Mouse (Mus musculus) thymus, adult 2 months (tissue): ENCODE measurements around the gene Pi4ka. TPM values are rescaled to one million over a fixed set of nuclear protein-coding genes. Genes with fewer than 3 reads are reported as not detected.
A peak's percentile ranks its signal among the peaks of the same experiment; 100 is the strongest.

Experiments used
- DNase-seq: peaks from one replicate; pipeline ENCODE4 v3.0.0; 2021
- H3K27ac ChIP-seq: fragments of 200-500 bp; 2 replicates; pipeline ENCODE4 v1.5.1; 2012; ENCODE audit warnings: low read length, control low read depth; ENCODE audit not compliant: control insufficient read depth, insufficient read depth
- H3K27me3 ChIP-seq: fragments of 200-500 bp; 2 replicates; pipeline ENCODE4 v1.6.1; 2012; ENCODE audit warnings: mild to moderate bottlenecking, low read length, moderate library complexity, mixed read lengths; ENCODE audit not compliant: control insufficient read depth, insufficient read depth
- H3K36me3 ChIP-seq: fragments of 200-500 bp; 2 replicates; pipeline ENCODE4 v1.6.1; 2012; ENCODE audit warnings: mild to moderate bottlenecking, low read length, moderate library complexity; ENCODE audit not compliant: control insufficient read depth, insufficient read depth
- H3K4me1 ChIP-seq: fragments of 200-500 bp; replicated peaks from 2 replicates; pipeline ENCODE4 v1.6.1; 2012; ENCODE audit warnings: low read length; ENCODE audit not compliant: control insufficient read depth, insufficient read depth
- H3K4me3 ChIP-seq: fragments of 200-500 bp; 2 replicates; pipeline ENCODE4 v1.5.1; 2012; ENCODE audit warnings: mild to moderate bottlenecking, low read length, control low read depth, moderate library complexity; ENCODE audit not compliant: control insufficient read depth, insufficient read depth
- CTCF ChIP-seq: fragments of 200-500 bp; IDR thresholded peaks from 2 replicates; pipeline ENCODE4 v1.5.1; 2012; ENCODE audit warnings: mild to moderate bottlenecking, control low read depth, low read length, moderate library complexity, borderline replicate concordance; ENCODE audit not compliant: control insufficient read depth, poor library complexity, insufficient read depth; ENCODE audit errors: extremely low read depth
- POLR2A ChIP-seq: fragments of 200-500 bp; IDR thresholded peaks from 2 replicates; pipeline ENCODE4 v1.6.1; 2012; ENCODE audit warnings: mild to moderate bottlenecking, low read length, control low read depth, moderate library complexity; ENCODE audit not compliant: control insufficient read depth, poor library complexity, insufficient read depth; ENCODE audit errors: extremely low read depth
- WGBS: fragments of 180-500 bp; shearing (Covaris S2); methylation state at CpG from one replicate; pipeline ENCODE4 v1.1.7; 2018; 5-methylcytosine and 5-hydroxymethylcytosine counted together
- polyA plus RNA-seq: library from polyadenylated mRNA; depleted of rRNA; stranded (reverse); fragments of >200 nt; gene quantifications from 2 replicates; pipeline ENCODE4 v1.2.3, GENCODE M21; 2012

Gene Pi4ka
- polyA plus RNA-seq, 1 experiment: 78.4 TPM

- 86% methylated on average over 6 of the region's 6 CpGs for WGBS
Measured at GRCm38 (mm10) chr16:17271856-17272255, 134.3 kb downstream of the Pi4ka start.

GRCm38 (mm10) chr16:17271124-17271523 lies 135.0 kb downstream of the Pi4ka start:
- no peaks in the 10 kb centered on the region for H3K36me3 ChIP-seq
- no peaks in the 10 kb centered on the region for H3K27me3 ChIP-seq
- TF ChIP-seq CTCF: no peak
- TF ChIP-seq POLR2A: no peak
- DNase-seq: peak; percentile 52
- H3K4me3 ChIP-seq: no peak overlapping the region
- peaks cover 5% of the 10 kb centered on the region; the same call in 1 of the 2 replicates for H3K4me1 ChIP-seq
- 80% methylated on average over 4 of the region's 4 CpGs for WGBS
- no peak overlapping the region for H3K27ac ChIP-seq

More at GRCm38 (mm10) chr16:17271856-17272255, 134.3 kb downstream of the Pi4ka start:
- no peaks in the 10 kb centered on the region for H3K27me3 ChIP-seq
- DNase-seq: no peak
- TF ChIP-seq POLR2A: no peak
- TF ChIP-seq CTCF: no peak
- H3K4me3 ChIP-seq: no peak overlapping the region
- no peaks in the 10 kb centered on the region for H3K36me3 ChIP-seq
- no peak overlapping the region for H3K27ac ChIP-seq
- peaks cover 3% of the 10 kb centered on the region; the same call in 1 of the 2 replicates for H3K4me1 ChIP-seq

- no peak overlapping the region for H3K27ac ChIP-seq
- TF ChIP-seq CTCF (no peak), POLR2A (no peak)
- no peaks in the 10 kb centered on the region for H3K27me3 ChIP-seq
- H3K4me1 ChIP-seq: peaks cover 5% of the 10 kb centered on the region; the same call in 1 of the 2 replicates
- H3K36me3 ChIP-seq: no peaks in the 10 kb centered on the region
- 91% methylated on average over 5 of the region's 5 CpGs for WGBS
- DNase-seq: no peak
- no peak overlapping the region for H3K4me3 ChIP-seq
Measured at GRCm38 (mm10) chr16:17269872-17270271, 136.2 kb downstream of the Pi4ka start.

GRCm38 (mm10) chr16:17267937-17268336 lies 138.2 kb downstream of the Pi4ka start:
- no peak for DNase-seq
- no peaks in the 10 kb centered on the region for H3K27me3 ChIP-seq
- WGBS: 85% methylated on average over 5 of the region's 5 CpGs
- H3K36me3 ChIP-seq: no peaks in the 10 kb centered on the region
- H3K27ac ChIP-seq: no peak overlapping the region
- no peak overlapping the region for H3K4me3 ChIP-seq
- TF ChIP-seq POLR2A (no peak), CTCF (no peak)
- peaks cover 5% of the 10 kb centered on the region; the same call in 1 of the 2 replicates for H3K4me1 ChIP-seq

- WGBS: 83% methylated on average over 3 of the region's 3 CpGs
- Histone ChIP-seq H3K27ac (no peak overlapping the region), H3K4me1 (peaks cover 5% of the 10 kb centered on the region; the same call in 1 of the 2 replicates), H3K4me3 (no peak overlapping the region), H3K36me3 (no peaks in the 10 kb centered on the region), H3K27me3 (no peaks in the 10 kb centered on the region)
- no peak for TF ChIP-seq CTCF
- no peak for TF ChIP-seq POLR2A
- no peak for DNase-seq
Measured at GRCm38 (mm10) chr16:17266113-17266512, 140.0 kb downstream of the Pi4ka start.

- Histone ChIP-seq H3K36me3 (peaks cover 8% of the 10 kb centered on the region), H3K4me3 (no peak overlapping the region), H3K4me1 (0 out of 2 replicates have a peak, but pooled peaks cover under 1% of the 10 kb centered on the region), H3K27me3 (no peaks in the 10 kb centered on the region), H3K27ac (no peak overlapping the region)
- TF ChIP-seq CTCF (no peak), POLR2A (no peak)
- 95% methylated on average over 1 of the region's 1 CpGs for WGBS
- DNase-seq: no peak
Measured at GRCm38 (mm10) chr16:17261341-17261740, 144.8 kb downstream of the Pi4ka start.

- TF ChIP-seq CTCF: no peak
- no peak for TF ChIP-seq POLR2A
- Histone ChIP-seq H3K36me3 (peaks cover 8% of the 10 kb centered on the region), H3K4me1 (no peaks in the 10 kb centered on the region), H3K27me3 (no peaks in the 10 kb centered on the region), H3K4me3 (no peak overlapping the region), H3K27ac (no peak overlapping the region)
- no peak for DNase-seq
- WGBS: 85% methylated on average over 12 of the region's 12 CpGs
Measured at GRCm38 (mm10) chr16:17258917-17259316, 147.2 kb downstream of the Pi4ka start.
